Mouse (Mus musculus) gastrocnemius, postnatal 36 days (tissue): Measurements from ENCODE around the gene Arap1. TPM values are rescaled to one million over a fixed set of nuclear protein-coding genes. Genes with fewer than 3 reads are reported as not detected.

ENCODE experiments used
- DNase-seq, 2 experiments: peaks; one replicate each; pipeline ENCODE4 v3.0.0; 2022
- intact Hi-C: fragments of 180-260 bp; cut with DNase I; formaldehyde crosslinking; loops from one replicate; pipeline ENCODE4 v1.15.1; 2025
- total RNA-seq, 2 experiments: library from RNA; stranded (reverse); gene quantifications; 2 replicates each; pipeline ENCODE4 v1.2.3; 2021

Gene Arap1
- total RNA-seq, 2 experiments from 2014 or later = 15.6 to 25.5 TPM

DNA sequence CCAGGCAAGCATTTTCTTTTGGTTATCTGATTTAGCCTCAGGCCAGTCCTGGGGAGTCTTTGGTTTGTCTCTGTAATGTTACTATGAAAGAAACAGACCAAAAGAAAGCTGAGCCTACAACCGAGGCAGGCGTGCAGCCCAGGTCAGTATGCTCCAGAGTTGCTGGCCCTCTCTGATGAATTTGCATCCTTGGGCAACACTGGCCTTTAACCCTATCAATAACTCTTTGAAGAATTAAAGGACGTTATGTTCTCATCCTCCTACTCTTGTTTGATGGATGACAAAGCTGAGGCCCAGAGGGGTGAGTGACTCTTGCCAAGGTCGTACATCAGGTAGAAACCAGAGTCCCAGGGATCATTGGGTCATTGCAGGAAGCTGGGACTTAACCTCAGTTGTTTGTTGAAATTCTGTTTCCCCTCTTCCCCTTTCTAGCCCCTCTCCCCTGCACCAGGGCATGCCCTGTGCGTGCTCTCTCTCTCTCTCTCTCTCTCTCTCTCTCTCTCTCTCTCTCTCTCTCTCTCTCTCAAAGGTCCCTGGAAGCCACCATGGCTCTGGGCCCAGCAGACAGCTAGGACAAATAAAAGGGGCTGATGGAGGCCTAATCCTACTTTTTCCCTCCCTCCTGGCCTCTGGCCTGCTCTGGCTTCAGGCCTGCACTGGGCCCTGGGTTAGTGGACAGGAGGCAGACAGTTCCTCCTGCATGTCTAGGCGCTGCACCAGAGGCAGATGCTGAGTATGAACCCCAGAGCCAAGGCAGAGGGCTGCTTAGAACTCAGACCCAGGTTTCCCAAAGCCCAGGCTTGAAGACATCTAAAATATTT is 23.5 kb upstream of the Arap1 start:
- no peak for DNase-seq
- intact Hi-C loops = no loop called here

- DNase-seq = no peak
- intact Hi-C loops = no loop called here
Measured at GRCm38 (mm10) chr7:101326006-101326405, 21.9 kb upstream of the Arap1 start.

GRCm38 (mm10) chr7:101327263-101327662 is 20.6 kb upstream of the Arap1 start:
- DNase-seq = no peak
- intact Hi-C loops = no loop called here

GRCm38 (mm10) chr7:101327786-101328185 is 20.1 kb upstream of the Arap1 start:
- intact Hi-C loops = no loop called here
- DNase-seq = no peak

- no peak for DNase-seq
- intact Hi-C loops = no loop called here
Measured at GRCm38 (mm10) chr7:101328621-101329158, 19.2 kb upstream of the Arap1 start.

DNA sequence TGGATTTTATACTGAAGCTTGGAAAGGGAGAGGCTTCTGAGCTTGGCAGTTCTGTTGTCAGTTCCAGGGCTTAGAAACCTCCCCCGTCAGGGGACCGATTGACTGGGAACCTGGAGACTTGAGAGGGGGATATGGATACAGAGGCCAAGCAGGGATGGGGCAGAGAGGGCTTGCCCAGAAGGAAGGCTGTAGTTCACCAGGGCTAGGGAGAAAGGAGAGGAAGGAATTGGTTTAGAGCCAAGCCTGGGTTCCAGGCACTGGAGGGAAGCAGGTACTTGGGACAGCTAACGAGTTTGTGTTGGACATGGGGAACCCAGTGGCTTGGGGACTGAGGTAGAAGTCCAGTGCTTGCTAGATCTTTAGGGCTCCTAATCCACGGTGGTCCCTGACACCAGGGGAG is 18.3 kb upstream of the Arap1 start:
- no peak for DNase-seq
- intact Hi-C loops = no loop called here

DNA sequence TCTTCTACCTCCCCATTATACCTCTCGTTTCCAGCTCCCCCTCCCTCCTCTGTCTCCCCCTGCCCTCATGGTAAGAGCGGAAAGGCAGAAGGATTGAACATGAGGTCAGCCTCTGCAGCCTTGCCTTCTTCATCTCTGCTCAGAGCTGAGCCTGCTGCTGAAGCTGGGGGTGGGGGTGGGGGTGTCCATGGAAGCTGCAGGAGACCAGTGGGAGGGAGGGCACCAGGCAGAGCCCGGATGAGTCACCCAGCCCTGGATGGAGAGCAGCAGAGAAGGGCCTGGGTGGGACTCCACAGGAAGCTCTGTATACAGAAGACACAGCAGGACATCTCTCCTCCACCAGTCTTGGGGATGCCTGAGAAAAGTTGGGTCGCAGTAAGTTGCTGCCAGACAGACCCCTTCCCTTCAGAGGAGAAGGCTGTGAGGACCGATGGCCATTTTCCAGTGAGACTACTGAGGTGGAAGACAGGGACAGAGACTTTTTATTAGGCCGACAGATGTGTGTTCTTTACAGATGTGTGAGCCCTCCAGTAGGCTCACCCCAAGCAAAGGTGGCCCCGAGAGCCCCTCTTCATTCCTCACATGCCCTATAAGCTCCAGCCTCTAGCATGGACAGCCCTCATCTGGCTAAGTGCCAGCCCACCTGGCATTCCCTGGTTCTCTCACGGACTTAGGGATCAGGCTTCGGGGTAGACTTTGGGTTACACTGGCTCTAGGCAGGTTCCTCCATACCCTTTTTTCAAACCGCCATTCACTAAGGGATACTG is 17.6 kb upstream of the Arap1 start:
- intact Hi-C loops = no loop called here
- no peak for DNase-seq

DNA sequence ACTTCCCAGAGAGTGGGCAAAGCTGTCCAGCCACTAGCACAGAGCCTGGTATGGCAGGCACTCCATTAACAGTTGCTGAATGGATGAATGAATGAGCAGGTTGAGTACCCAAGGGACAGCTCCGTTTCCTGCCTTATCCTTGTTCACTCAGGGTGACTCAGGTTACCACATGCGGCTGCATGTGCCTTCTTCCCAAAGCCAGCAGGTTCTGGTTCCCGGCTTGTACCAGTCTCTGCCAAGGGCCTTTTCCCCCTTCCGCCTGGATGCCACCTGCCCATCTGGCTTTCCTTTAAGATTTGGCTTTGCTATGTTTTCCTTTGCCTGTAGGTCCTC is 17.1 kb upstream of the Arap1 start:
- intact Hi-C loops = no loop called here
- DNase-seq = no peak

- intact Hi-C loops = no loop called here
- no peak for DNase-seq
Measured at GRCm38 (mm10) chr7:101332045-101332831, 15.6 kb upstream of the Arap1 start.

DNA sequence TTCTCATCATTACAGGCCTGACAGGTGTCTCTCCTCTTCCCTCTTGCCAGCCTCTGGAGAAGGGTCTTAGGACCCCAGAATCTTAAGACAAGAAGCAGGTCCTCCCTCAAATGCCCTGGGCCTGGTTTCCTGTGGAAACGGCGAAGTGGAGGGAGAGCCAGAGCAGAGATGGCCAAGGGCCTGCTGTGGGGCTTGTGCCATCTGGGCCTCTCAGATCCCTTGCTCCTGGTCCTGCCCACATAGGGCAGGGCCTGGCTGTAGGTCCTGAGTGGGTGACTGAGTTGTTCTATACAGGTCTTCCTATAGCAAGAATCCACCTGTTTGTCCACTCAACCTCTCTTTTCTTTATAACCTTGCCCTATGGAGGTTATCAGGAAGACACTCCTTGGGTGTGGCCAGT is 12.6 kb upstream of the Arap1 start:
- DNase-seq = no peak
- intact Hi-C loops = no loop called here

DNA sequence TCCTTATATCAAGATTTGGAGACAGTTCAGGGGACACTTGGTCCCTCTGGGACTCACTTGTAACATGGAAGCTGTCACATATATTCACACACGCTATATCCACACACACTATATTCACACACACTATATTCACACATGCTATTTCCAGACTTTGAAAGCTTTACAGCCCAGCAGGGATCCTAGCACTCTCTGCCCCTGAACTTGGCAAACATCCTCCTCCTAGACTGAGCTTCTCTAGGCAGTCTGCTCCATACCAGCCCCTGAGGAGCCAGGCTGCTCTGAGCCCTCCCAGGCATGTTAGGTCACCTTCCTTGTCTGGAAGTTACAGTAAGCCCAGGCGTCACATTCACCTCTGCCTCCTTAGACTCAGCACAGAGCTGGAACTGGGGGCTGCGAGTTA is 11.2 kb upstream of the Arap1 start:
- DNase-seq = no peak
- intact Hi-C loops = no loop called here

- DNase-seq = no peak
- intact Hi-C loops = no loop called here
Measured at GRCm38 (mm10) chr7:101337401-101337800, 10.5 kb upstream of the Arap1 start.

- no peak for DNase-seq
- intact Hi-C loops = no loop called here
Measured at GRCm38 (mm10) chr7:101341405-101341804, 6.5 kb upstream of the Arap1 start.

GRCm38 (mm10) chr7:101343135-101343534 is 4.7 kb upstream of the Arap1 start:
- DNase-seq = no peak
- intact Hi-C loops = no loop called here

DNA sequence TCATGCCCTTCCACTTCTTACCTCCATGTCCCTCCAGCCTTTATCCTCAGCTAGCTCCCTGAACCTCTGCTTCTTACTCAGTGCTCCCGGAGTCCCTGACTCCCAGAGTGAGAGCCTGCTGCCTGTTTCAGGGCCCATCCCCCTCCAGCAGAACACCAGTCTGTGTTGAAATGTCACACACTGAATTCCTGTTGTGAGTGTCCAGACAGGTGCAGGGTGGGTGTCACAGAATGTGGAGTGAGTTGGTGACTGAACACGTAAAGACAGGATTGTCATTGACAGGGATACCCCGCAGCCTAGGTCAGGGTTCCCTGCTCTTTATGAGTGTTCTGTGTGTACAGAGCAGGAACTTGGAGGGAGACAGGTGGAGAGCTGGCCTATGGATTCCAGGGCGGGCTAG is 3.0 kb upstream of the Arap1 start:
- intact Hi-C loops = no loop called here
- no peak for DNase-seq

- no peak for DNase-seq
- intact Hi-C loops = no loop called here
Measured at GRCm38 (mm10) chr7:101346991-101347390, 876 bp upstream of the Arap1 start.

DNA sequence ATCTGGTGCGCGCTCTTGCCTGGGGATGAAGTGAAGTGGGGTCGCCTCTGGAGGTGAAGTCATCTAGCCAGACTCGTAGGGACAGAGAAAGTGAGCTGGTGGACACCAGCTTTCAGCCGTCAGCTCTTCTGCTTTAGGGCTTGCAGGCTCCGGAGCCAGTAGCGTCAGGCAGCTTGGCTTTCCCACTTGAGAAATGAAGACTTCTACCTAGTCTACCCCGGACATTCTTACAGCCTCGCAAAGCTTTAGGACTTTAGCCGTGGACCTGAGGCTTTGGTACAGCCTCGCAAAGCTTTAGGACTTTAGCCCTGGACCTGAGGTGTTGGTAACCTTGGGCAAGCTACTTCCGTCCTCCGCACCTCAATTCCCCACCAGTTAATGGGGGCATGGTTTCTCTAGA is 445 bp downstream of the Arap1 start:
- intact Hi-C loops = no loop called here
- DNase-seq = no peak

- intact Hi-C loops = no loop called here
- no peak for DNase-seq
Measured at GRCm38 (mm10) chr7:101349861-101350260, 2.0 kb downstream of the Arap1 start.

GRCm38 (mm10) chr7:101352404-101352803 is 4.5 kb downstream of the Arap1 start:
- intact Hi-C loops = no loop called here
- DNase-seq = no peak

- DNase-seq = no peak
- intact Hi-C loops = no loop called here
Measured at GRCm38 (mm10) chr7:101354423-101354822, 6.6 kb downstream of the Arap1 start.

GRCm38 (mm10) chr7:101355551-101356100 is 7.8 kb downstream of the Arap1 start:
- intact Hi-C loops = no loop called here
- no peak for DNase-seq
